Mouse (Mus musculus) naive thymus-derived CD4-positive, alpha-beta T cell, adult 2 months (primary cell): Measurements from ENCODE around the gene Ilk.
"Not testable (repeated sequence)": the region's sequence is repeated elsewhere in the genome, so short reads cannot be mapped to it uniquely, and the experiment has no call there.

Source experiments
- DNase-seq: peaks from one replicate; pipeline ENCODE4 v3.0.0-alpha.2; 2011; ENCODE audit warnings: low read depth

Ilk gene

GRCm38 (mm10) chr7:105736264-105736901 is at the start of gene Ilk:
Gene Ilk (plus strand): TSS chr7:105736592.
- DNase-seq = peak; percentile 87

- DNase-seq = no peak
These were observed 45.5 kb upstream of the Ilk start for GRCm38 (mm10) chr7:105690875-105691274.

- no peak for DNase-seq
These were observed 33.2 kb upstream of the Ilk start for GRCm38 (mm10) chr7:105703184-105703583.

GRCm38 (mm10) chr7:105703816-105704215 is 32.6 kb upstream of the Ilk start:
- no peak for DNase-seq

GRCm38 (mm10) chr7:105708733-105709132 is 27.7 kb upstream of the Ilk start:
- no peak for DNase-seq

- no peak for DNase-seq
These were observed 21.0 kb upstream of the Ilk start for GRCm38 (mm10) chr7:105715366-105715765.

- no peak for DNase-seq
These were observed 14.5 kb upstream of the Ilk start for GRCm38 (mm10) chr7:105721916-105722315.

GRCm38 (mm10) chr7:105726144-105726979 is 10.0 kb upstream of the Ilk start:
- DNase-seq = peak; percentile 78

- DNase-seq = no peak
These were observed 9.4 kb upstream of the Ilk start for GRCm38 (mm10) chr7:105726980-105727325.

GRCm38 (mm10) chr7:105728701-105729428 is 7.5 kb upstream of the Ilk start:
- no peak for DNase-seq

GRCm38 (mm10) chr7:105733836-105734235 is 2.6 kb upstream of the Ilk start:
- DNase-seq = no peak

GRCm38 (mm10) chr7:105734826-105735225 is 1.6 kb upstream of the Ilk start:
- no peak for DNase-seq

- DNase-seq = not testable (repeated sequence)
These were observed 928 bp upstream of the Ilk start for GRCm38 (mm10) chr7:105735464-105735863.

GRCm38 (mm10) chr7:105736911-105737521 is 624 bp downstream of the Ilk start, which contains the start of gene Rrp8:
Gene Rrp8 (minus strand): TSS chr7:105737385.
- peak; percentile 57 for DNase-seq

- no peak for DNase-seq
These were observed 1.3 kb downstream of the Ilk start for GRCm38 (mm10) chr7:105737648-105738047.

GRCm38 (mm10) chr7:105738286-105738685 is 1.9 kb downstream of the Ilk start:
- no peak for DNase-seq

GRCm38 (mm10) chr7:105738948-105739347 is 2.6 kb downstream of the Ilk start:
- no peak for DNase-seq

- DNase-seq = no peak
These were observed 3.9 kb downstream of the Ilk start for GRCm38 (mm10) chr7:105740089-105740795.

GRCm38 (mm10) chr7:105740851-105741250 is 4.5 kb downstream of the Ilk start:
- DNase-seq = no peak

- no peak for DNase-seq
These were observed 5.6 kb downstream of the Ilk start for GRCm38 (mm10) chr7:105741978-105742377.

- DNase-seq = not testable (repeated sequence)
These were observed 6.3 kb downstream of the Ilk start for GRCm38 (mm10) chr7:105742539-105743215.
